Mouse (Mus musculus) testis, adult 2 months (tissue): ENCODE results near the gene Zfp36. TPM values are rescaled to one million over a fixed set of nuclear protein-coding genes. Genes with fewer than 3 reads are reported as not detected.

Experiments
- H3K27ac ChIP-seq: fragments of 200-500 bp; 2 replicates; pipeline ENCODE4 v1.5.1; 2012; ENCODE audit warnings: low read depth, low read length; ENCODE audit not compliant: control insufficient read depth, insufficient read depth
- H3K27me3 ChIP-seq: fragments of 200-500 bp; 2 replicates; pipeline ENCODE4 v1.6.1; 2012; ENCODE audit warnings: mild to moderate bottlenecking, low read length, moderate library complexity; ENCODE audit not compliant: control insufficient read depth, insufficient read depth
- H3K36me3 ChIP-seq: fragments of 200-500 bp; 2 replicates; pipeline ENCODE4 v1.6.1; 2012; ENCODE audit warnings: mild to moderate bottlenecking, low read length; ENCODE audit not compliant: control insufficient read depth, insufficient read depth
- H3K4me1 ChIP-seq: fragments of 200-500 bp; 2 replicates; pipeline ENCODE4 v1.6.1; 2012; ENCODE audit warnings: low read length; ENCODE audit not compliant: control insufficient read depth, insufficient read depth
- H3K4me3 ChIP-seq: fragments of 200-500 bp; 2 replicates; pipeline ENCODE4 v1.5.1; 2012; ENCODE audit warnings: low read depth, mild to moderate bottlenecking, low read length, moderate library complexity, mixed read lengths; ENCODE audit not compliant: control insufficient read depth
- CTCF ChIP-seq: fragments of 200-500 bp; IDR thresholded peaks from 2 replicates; pipeline ENCODE4 v1.5.1; 2012; ENCODE audit warnings: low read depth, mild to moderate bottlenecking, inconsistent platforms, low read length, moderate library complexity; ENCODE audit not compliant: control insufficient read depth, insufficient read depth, insufficient replicate concordance
- POLR2A ChIP-seq: fragments of 200-500 bp; IDR thresholded peaks from 2 replicates; pipeline ENCODE4 v1.6.1; 2012; ENCODE audit warnings: low read depth, mild to moderate bottlenecking, inconsistent platforms, low read length, moderate library complexity; ENCODE audit not compliant: control insufficient read depth
- polyA plus RNA-seq: library from polyadenylated mRNA; depleted of rRNA; stranded (reverse); fragments of >200 nt; gene quantifications from 2 replicates; pipeline ENCODE4 v1.2.3, GENCODE M21; 2012

Gene Zfp36
- polyA plus RNA-seq, 1 experiment = 3.8 TPM

GRCm38 (mm10) chr7:28410841-28411475 lies 30.9 kb upstream of the Zfp36 start:
- Histone ChIP-seq H3K27ac (peak overlapping the region; percentile 84), H3K36me3 (peaks cover 8% of the 10 kb centered on the region)

GRCm38 (mm10) chr7:28401942-28402341 lies 21.9 kb upstream of the Zfp36 start:
- no peak overlapping the region for H3K27ac ChIP-seq
- H3K4me1 ChIP-seq = no peaks in the 10 kb centered on the region
- TF ChIP-seq CTCF (no peak), POLR2A (no peak)
- no peak overlapping the region for H3K4me3 ChIP-seq
- no peaks in the 10 kb centered on the region; the same call in none of the 2 replicates for H3K36me3 ChIP-seq
- H3K27me3 ChIP-seq = no peaks in the 10 kb centered on the region

More at GRCm38 (mm10) chr7:28410841-28411475, 30.9 kb upstream of the Zfp36 start:
- TF ChIP-seq CTCF (no peak), POLR2A (no peak)
- H3K4me3 ChIP-seq = no peak overlapping the region
- H3K4me1 ChIP-seq = no peaks in the 10 kb centered on the region; the same call in 1 of the 2 replicates
- H3K27me3 ChIP-seq = no peaks in the 10 kb centered on the region

GRCm38 (mm10) chr7:28401030-28401429 lies 21.0 kb upstream of the Zfp36 start:
- H3K27me3 ChIP-seq = no peaks in the 10 kb centered on the region
- H3K27ac ChIP-seq = no peak overlapping the region
- H3K4me3 ChIP-seq = no peak overlapping the region

GRCm38 (mm10) chr7:28398696-28399340 lies 18.8 kb upstream of the Zfp36 start:
- no peak overlapping the region for H3K4me3 ChIP-seq
- TF ChIP-seq CTCF (no peak), POLR2A (no peak)
- H3K27ac ChIP-seq = no peak overlapping the region
- H3K36me3 ChIP-seq = no peaks in the 10 kb centered on the region; the same call in 1 of the 2 replicates
- no peaks in the 10 kb centered on the region for H3K4me1 ChIP-seq
- H3K27me3 ChIP-seq = no peaks in the 10 kb centered on the region

More at GRCm38 (mm10) chr7:28401030-28401429, 21.0 kb upstream of the Zfp36 start:
- no peaks in the 10 kb centered on the region; the same call in none of the 2 replicates for H3K36me3 ChIP-seq
- no peak for TF ChIP-seq CTCF
- TF ChIP-seq POLR2A = no peak
- H3K4me1 ChIP-seq = no peaks in the 10 kb centered on the region

GRCm38 (mm10) chr7:28398000-28398399 lies 17.9 kb upstream of the Zfp36 start:
- H3K27ac ChIP-seq = no peak overlapping the region
- no peak overlapping the region for H3K4me3 ChIP-seq
- H3K36me3 ChIP-seq = no peaks in the 10 kb centered on the region; the same call in 1 of the 2 replicates
- H3K4me1 ChIP-seq = peaks cover 4% of the 10 kb centered on the region
- no peaks in the 10 kb centered on the region for H3K27me3 ChIP-seq
- TF ChIP-seq POLR2A = no peak
- no peak for TF ChIP-seq CTCF

GRCm38 (mm10) chr7:28395425-28395824 lies 15.4 kb upstream of the Zfp36 start:
- Histone ChIP-seq H3K27me3 (no peaks in the 10 kb centered on the region), H3K27ac (no peak overlapping the region), H3K4me1 (peaks cover 6% of the 10 kb centered on the region), H3K4me3 (no peak overlapping the region), H3K36me3 (no peaks in the 10 kb centered on the region; the same call in 1 of the 2 replicates)
- no peak for TF ChIP-seq POLR2A
- TF ChIP-seq CTCF = no peak

- peak overlapping the region; percentile 69 for H3K27ac ChIP-seq
- peak overlapping the region; percentile 95 for H3K4me3 ChIP-seq
- peaks cover 6% of the 10 kb centered on the region for H3K4me1 ChIP-seq
- no peaks in the 10 kb centered on the region for H3K27me3 ChIP-seq
- TF ChIP-seq CTCF (no peak), POLR2A (no peak)
- H3K36me3 ChIP-seq = no peaks in the 10 kb centered on the region
Measured at GRCm38 (mm10) chr7:28393272-28393951, 13.4 kb upstream of the Zfp36 start.
